24 mouse cellular contexts compared by ENCODE assay signal in the genomic region with DNA sequence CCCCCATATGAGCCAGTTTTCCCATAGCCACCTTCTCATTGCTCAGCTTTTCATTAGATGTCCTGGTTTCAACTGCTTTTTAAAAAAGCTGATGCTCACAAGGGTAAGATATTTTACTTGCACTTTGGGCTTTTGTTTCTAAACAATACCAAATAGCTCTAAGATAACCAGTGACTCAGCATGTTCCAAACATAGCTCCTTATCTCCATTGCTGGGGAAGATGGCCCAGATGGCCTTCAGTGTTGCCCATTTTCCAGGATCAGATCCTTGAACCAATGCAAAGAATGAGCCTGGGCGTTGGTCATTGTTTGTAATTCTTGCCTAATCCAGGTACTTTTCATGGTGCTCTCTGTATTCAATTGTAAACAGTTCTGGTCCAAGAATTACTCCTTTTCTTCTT.
"Had no signal": no experiment of that assay in that cellular context is flagged by ENCODE, and none has a peak within 500 bp of the region (broad histone marks: within the 10 kb centered on the region; RNA-seq: fewer than 3 reads in every experiment).

No protein-coding gene starts in this region.

- H3K9ac ChIP-seq: heart, embryonic 12.5 days; hindbrain, embryonic 13.5 days; hindbrain, embryonic 15.5 days; kidney, embryonic 15.5 days; limb, embryonic 13.5 days; limb, embryonic 15.5 days; liver, embryonic 12.5 days; liver, embryonic 14.5 days had no signal

- H3K9me3 ChIP-seq: heart, embryonic 10.5 days; heart, embryonic 12.5 days; hindbrain, embryonic 13.5 days; hindbrain, embryonic 15.5 days; kidney, embryonic 15.5 days; limb, embryonic 13.5 days; limb, embryonic 15.5 days; liver, embryonic 12.5 days had no signal

- H3K4me2 ChIP-seq: heart, embryonic 12.5 days; hindbrain, embryonic 13.5 days; hindbrain, embryonic 15.5 days; kidney, embryonic 15.5 days; limb, embryonic 13.5 days; limb, embryonic 15.5 days; liver, embryonic 12.5 days had no signal

- H3K27ac ChIP-seq: heart, embryonic 10.5 days; hindbrain, embryonic 13.5 days; hindbrain, embryonic 15.5 days; hindbrain, postnatal 0 days; kidney, embryonic 15.5 days; kidney, postnatal 0 days; limb, embryonic 13.5 days; limb, embryonic 15.5 days; liver, embryonic 12.5 days; liver, embryonic 14.5 days had no signal

- H3K4me1 ChIP-seq: hindbrain, embryonic 13.5 days; hindbrain, embryonic 15.5 days; kidney, embryonic 15.5 days; limb, embryonic 13.5 days; limb, embryonic 15.5 days had no signal

- DNase-seq: gastrocnemius, postnatal 14 days; gastrocnemius, postnatal 36 days; heart, adult 18-20 months; heart, postnatal 10 days; kidney, adult 11 months; kidney, adult 2 months; kidney, adult 9 months; kidney, postnatal 14 days; kidney, postnatal 36 days; layer of hippocampus, adult 9-11 months; layer of hippocampus, postnatal 36 days; left cerebral cortex, postnatal 4 days had no signal

- H3K36me3 ChIP-seq: heart, embryonic 10.5 days; heart, embryonic 12.5 days; hindbrain, embryonic 13.5 days; hindbrain, embryonic 15.5 days; kidney, embryonic 15.5 days; limb, embryonic 13.5 days; limb, embryonic 15.5 days; liver, embryonic 12.5 days had no signal

- H3K4me3 ChIP-seq: heart, embryonic 10.5 days; heart, embryonic 12.5 days; hindbrain, embryonic 13.5 days; hindbrain, embryonic 15.5 days; kidney, embryonic 15.5 days; limb, embryonic 13.5 days; limb, embryonic 15.5 days; liver, embryonic 12.5 days had no signal

- ATAC-seq: hindbrain, postnatal 0 days; intestine, embryonic 16.5 days; liver, embryonic 12.5 days had no signal

- H3K27me3 ChIP-seq: heart, embryonic 12.5 days; hindbrain, embryonic 13.5 days; hindbrain, embryonic 15.5 days; kidney, embryonic 15.5 days; limb, embryonic 13.5 days; limb, embryonic 15.5 days; liver, embryonic 12.5 days had no signal
